Mouse (Mus musculus) myocyte (in vitro differentiated cells): ENCODE measurements around the gene Olfr370. TPM values are rescaled to one million over a fixed set of nuclear protein-coding genes. Genes with fewer than 3 reads are reported as not detected.
A peak's percentile ranks its signal among the peaks of the same experiment; 100 is the strongest.

ENCODE experiments used
- H3K27me3 ChIP-seq: one replicate; pipeline ENCODE4 v1.6.1; 2011; ENCODE audit not compliant: control insufficient read depth, insufficient read depth, insufficient read length
- H3K36me3 ChIP-seq: one replicate; pipeline ENCODE4 v1.6.1; 2011; ENCODE audit not compliant: control insufficient read depth, insufficient read depth
- H3K4me2 ChIP-seq: one replicate; pipeline ENCODE4 v1.6.1; 2011; ENCODE audit warnings: low read depth, control low read depth
- H3K4me3 ChIP-seq: one replicate; pipeline ENCODE4 v1.5.1; 2011; ENCODE audit warnings: mild to moderate bottlenecking, control low read depth, moderate library complexity
- H3K79me2 ChIP-seq: one replicate; pipeline ENCODE4 v1.6.1; 2011; ENCODE audit not compliant: control insufficient read depth, insufficient read depth
- H3ac ChIP-seq: one replicate; pipeline ENCODE4 v1.6.1; 2011; ENCODE audit not compliant: control insufficient read depth, insufficient read length
- CEBPB ChIP-seq: IDR thresholded peaks from 2 replicates; pipeline ENCODE4 v1.6.1; 2011; ENCODE audit warnings: mild to moderate bottlenecking, moderate library complexity; ENCODE audit not compliant: poor library complexity, insufficient read depth, severe bottlenecking
- E2F4 ChIP-seq: IDR thresholded peaks from one replicate; pipeline ENCODE4 v1.6.1; 2011; ENCODE audit warnings: mild to moderate bottlenecking, control low read depth, moderate library complexity; ENCODE audit not compliant: insufficient read depth
- MAX ChIP-seq: IDR thresholded peaks from one replicate; pipeline ENCODE4 v1.6.1; 2011; ENCODE audit warnings: low read depth, mild to moderate bottlenecking, control low read depth
- MYOD1 ChIP-seq, 3 experiments: IDR thresholded peaks; one replicate each; pipeline ENCODE4 v1.6.1; 2011; ENCODE audit warnings: control low read depth in 2 of 3, low read depth in 2 of 3, mild to moderate bottlenecking in 2 of 3, moderate library complexity in 1 of 3; ENCODE audit not compliant: insufficient read length in 2 of 3, control insufficient read depth in 1 of 3
- MYOG ChIP-seq, 3 experiments: IDR thresholded peaks; one replicate each; pipeline ENCODE4 v1.6.1; 2011; ENCODE audit warnings: control low read depth in 2 of 3, low read depth in 2 of 3, mild to moderate bottlenecking in 2 of 3; ENCODE audit not compliant: insufficient read length in 2 of 3, control insufficient read depth in 1 of 3, insufficient read depth in 1 of 3
- POLR2A ChIP-seq: IDR thresholded peaks from one replicate; pipeline ENCODE4 v1.6.1; 2011; ENCODE audit warnings: low read depth, mild to moderate bottlenecking, control low read depth, moderate library complexity; ENCODE audit not compliant: insufficient read length
- POLR2AphosphoS2 ChIP-seq: IDR thresholded peaks from one replicate; pipeline ENCODE4 v1.6.1; 2011; ENCODE audit warnings: low read depth, control low read depth; ENCODE audit not compliant: insufficient read length
- REST ChIP-seq: IDR thresholded peaks from one replicate; pipeline ENCODE4 v1.6.1; 2011; ENCODE audit warnings: mild to moderate bottlenecking, control low read depth, moderate library complexity; ENCODE audit not compliant: insufficient read depth, insufficient read length
- SRF ChIP-seq: IDR thresholded peaks from one replicate; pipeline ENCODE4 v1.6.1; 2011; ENCODE audit warnings: low read depth; ENCODE audit not compliant: control insufficient read depth, insufficient read length
- TCF12 ChIP-seq: IDR thresholded peaks from one replicate; pipeline ENCODE4 v1.6.1; 2011; ENCODE audit warnings: mild to moderate bottlenecking, control low read depth; ENCODE audit not compliant: poor library complexity, insufficient read depth, severe bottlenecking
- TCF3 ChIP-seq: IDR thresholded peaks from one replicate; pipeline ENCODE4 v1.6.1; 2011; ENCODE audit warnings: low read depth, control low read depth; ENCODE audit not compliant: insufficient read length
- USF1 ChIP-seq: IDR thresholded peaks from one replicate; pipeline ENCODE4 v1.6.1; 2011; ENCODE audit warnings: low read depth, mild to moderate bottlenecking, control low read depth, moderate library complexity
- polyA plus RNA-seq: library from polyadenylated mRNA; unstranded; fragments of >200 nt; fragmentation: generic; extraction: Trizol; gene quantifications from one replicate; pipeline ENCODE4 v1.2.1, GENCODE M21; 2012; ENCODE audit warnings: missing spikeins

Gene Olfr370
- polyA plus RNA-seq, 1 experiment, result not detected

DNA sequence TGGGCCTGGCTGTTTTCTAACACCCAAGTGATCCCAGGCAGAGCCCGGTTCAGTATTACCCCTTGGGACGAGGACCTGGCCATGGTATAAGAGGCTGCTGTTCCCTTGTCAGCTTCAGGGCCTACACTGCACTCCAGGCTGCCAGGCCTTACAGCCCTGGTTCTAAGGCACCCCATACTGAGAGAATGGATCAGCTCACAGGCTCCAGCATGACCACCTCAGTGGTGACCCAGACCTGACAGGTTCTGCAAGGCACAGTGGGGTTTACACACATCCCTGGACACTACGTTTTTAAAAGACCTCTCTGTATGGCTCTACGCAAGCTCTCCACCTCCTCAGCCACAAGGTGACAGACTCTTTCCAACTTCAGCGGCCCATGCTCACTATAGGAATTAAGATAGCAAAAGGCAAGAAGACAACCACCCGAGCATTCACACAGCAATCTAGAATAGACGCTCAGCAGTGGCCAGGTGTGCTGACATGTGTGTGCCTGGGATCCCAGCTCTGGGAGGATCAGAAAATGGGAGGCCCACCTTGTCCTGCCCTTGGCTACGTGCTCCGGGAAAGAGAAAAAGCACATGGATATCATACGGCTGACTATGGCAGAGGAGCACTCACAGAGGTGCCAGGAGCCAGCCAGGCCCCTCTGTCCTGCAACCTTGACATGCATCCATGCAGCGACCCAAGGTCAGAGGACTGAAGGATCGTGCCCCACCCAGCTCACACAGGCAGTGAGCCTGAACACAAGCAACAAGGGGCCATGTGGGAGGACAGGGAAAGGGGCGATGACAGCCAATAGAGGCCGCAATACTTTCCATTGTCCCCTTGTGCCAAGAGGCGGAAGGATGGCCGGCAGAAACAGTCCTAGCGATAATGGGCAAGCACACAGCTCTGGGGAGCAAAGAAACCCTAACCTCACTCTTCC, 42.8 kb downstream of the Olfr370 start:
- H3K36me3 ChIP-seq, result no peaks in the 10 kb centered on the region
- H3ac ChIP-seq, result no peak overlapping the region
- peaks cover 53% of the 10 kb centered on the region for H3K79me2 ChIP-seq
- no peaks in the 10 kb centered on the region for H3K27me3 ChIP-seq
- no peak overlapping the region for H3K4me2 ChIP-seq
- H3K4me3 ChIP-seq, result no peak overlapping the region
- no peak for TF ChIP-seq CEBPB
- no peak for TF ChIP-seq TCF12
- TF ChIP-seq MYOD1 (IDR thresholded peaks at IDR 0.05; ENCODE audit: control insufficient read depth in 1 of 3, insufficient read length in 2 of 3, low read depth in 2 of 3), result no peak
- no peak for TF ChIP-seq TCF3
- TF ChIP-seq MYOG (IDR thresholded peaks at IDR 0.05; ENCODE audit: control insufficient read depth in 1 of 3, insufficient read depth in 1 of 3, insufficient read length in 2 of 3, low read depth in 2 of 3), result no peak
- no peak for TF ChIP-seq USF1

DNA sequence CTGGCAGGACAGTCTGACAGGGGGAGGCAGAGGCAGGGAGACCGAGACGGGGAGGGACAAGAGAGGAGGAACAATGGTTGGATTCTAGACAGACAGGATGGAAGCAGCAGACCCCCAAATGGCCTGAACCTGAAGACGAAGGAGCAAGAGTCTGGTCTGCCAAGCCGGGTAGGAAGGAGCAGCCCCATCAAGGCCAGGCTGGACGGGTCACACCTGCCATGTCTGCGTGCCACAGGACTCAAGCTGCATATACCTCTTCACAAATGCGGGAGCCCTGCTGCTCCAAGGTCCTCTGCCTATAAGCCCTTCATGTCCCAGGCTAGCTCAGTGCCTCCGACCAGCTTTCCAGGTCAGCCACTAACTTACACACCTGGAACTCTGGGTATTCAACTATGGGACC, 44.1 kb downstream of the Olfr370 start:
- no peak overlapping the region for H3ac ChIP-seq
- no peak overlapping the region for H3K4me2 ChIP-seq
- no peaks in the 10 kb centered on the region for H3K27me3 ChIP-seq
- no peak overlapping the region for H3K4me3 ChIP-seq
- no peaks in the 10 kb centered on the region for H3K36me3 ChIP-seq
- peaks cover 59% of the 10 kb centered on the region for H3K79me2 ChIP-seq
- TF ChIP-seq E2F4, result no peak
- no peak for TF ChIP-seq MAX

DNA sequence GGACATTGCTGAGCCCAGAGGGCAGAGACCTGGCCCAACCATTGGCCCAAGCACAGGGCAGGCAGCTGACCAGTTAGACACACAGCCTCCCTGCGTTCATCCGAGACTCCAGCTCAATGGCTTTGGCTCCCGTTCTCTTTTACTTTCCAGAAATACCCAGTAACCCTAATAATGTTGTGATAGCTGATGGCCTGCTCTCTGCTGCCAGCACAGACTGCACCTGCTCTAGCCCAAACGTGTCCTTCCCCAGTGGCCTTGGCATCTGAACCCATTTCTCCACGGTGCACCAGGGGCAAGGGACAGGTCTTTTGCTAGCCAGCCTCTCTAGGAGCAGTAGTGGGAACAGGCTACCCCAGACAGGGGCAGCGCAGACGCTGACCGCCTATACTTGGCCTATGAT, 45.2 kb downstream of the Olfr370 start:
- H3K36me3 ChIP-seq, result no peaks in the 10 kb centered on the region
- H3K27me3 ChIP-seq, result no peaks in the 10 kb centered on the region
- peak in 2 of 3 experiments; percentile 2 to 45 for TF ChIP-seq MYOG (IDR thresholded peaks at IDR 0.05; ENCODE audit: control insufficient read depth in 1 of 3, insufficient read depth in 1 of 3, insufficient read length in 2 of 3, low read depth in 2 of 3)
- no peak for TF ChIP-seq CEBPB
- peak; percentile 12 to 53 (median 13) for TF ChIP-seq MYOD1 (IDR thresholded peaks at IDR 0.05; ENCODE audit: control insufficient read depth in 1 of 3, insufficient read length in 2 of 3, low read depth in 2 of 3)
- H3K79me2 ChIP-seq, result peaks cover 59% of the 10 kb centered on the region
- H3K4me3 ChIP-seq, result no peak overlapping the region
- H3K4me2 ChIP-seq, result no peak overlapping the region
- no peak overlapping the region for H3ac ChIP-seq

DNA sequence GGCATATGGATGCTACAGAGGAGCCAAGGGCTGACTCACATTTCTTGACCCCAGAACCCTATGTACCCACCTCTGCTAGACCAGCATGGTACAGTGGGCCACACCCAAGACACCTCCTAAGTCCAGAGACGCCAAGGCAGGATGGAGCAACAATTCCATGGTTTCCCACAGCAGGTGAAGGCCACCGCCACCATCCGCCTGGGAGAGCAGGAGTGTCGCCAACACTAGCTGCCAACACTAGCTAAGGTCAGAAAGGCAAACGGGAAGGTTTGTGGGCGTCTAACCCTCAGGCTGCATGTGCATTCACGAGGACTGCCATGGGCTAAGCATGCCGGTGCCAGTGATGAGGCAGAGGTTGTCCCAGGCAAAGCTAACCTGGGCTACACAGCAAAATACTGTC, 46.6 kb downstream of the Olfr370 start:
- Histone ChIP-seq H3K4me2 (no peak overlapping the region), H3K27me3 (no peaks in the 10 kb centered on the region), H3K79me2 (peaks cover 60% of the 10 kb centered on the region), H3ac (no peak overlapping the region), H3K36me3 (no peaks in the 10 kb centered on the region), H3K4me3 (no peak overlapping the region)
- no peak for TF ChIP-seq TCF12

DNA sequence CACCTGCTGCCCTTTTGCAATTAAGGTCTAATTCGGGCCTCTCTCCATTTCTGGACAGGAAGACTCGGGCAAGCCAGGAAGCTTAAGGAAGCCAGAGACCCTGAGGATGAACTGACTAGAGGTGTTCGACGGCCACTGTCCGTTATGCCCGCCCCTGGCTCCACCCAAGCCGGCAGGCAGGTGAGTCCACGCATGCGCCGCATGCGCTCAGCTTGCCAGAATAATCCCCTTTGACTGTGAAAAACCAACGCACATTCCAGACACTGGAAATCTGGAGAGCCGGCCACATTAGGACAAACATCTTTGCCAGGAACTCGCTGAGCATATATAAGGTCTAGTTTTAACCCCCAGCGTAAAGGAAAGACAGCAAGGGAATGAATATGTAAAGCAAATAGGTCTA, 47.7 kb downstream of the Olfr370 start:
- no peaks in the 10 kb centered on the region for H3K36me3 ChIP-seq
- H3K4me3 ChIP-seq, result no peak overlapping the region
- no peak overlapping the region for H3ac ChIP-seq
- H3K27me3 ChIP-seq, result no peaks in the 10 kb centered on the region
- no peak for TF ChIP-seq POLR2A
- no peak for TF ChIP-seq MYOD1 (IDR thresholded peaks at IDR 0.05; ENCODE audit: control insufficient read depth in 1 of 3, insufficient read length in 2 of 3, low read depth in 2 of 3)
- no peak for TF ChIP-seq REST
- no peak for TF ChIP-seq USF1
- TF ChIP-seq CEBPB, result no peak
- no peak for TF ChIP-seq TCF3
- no peak for TF ChIP-seq TCF12
- TF ChIP-seq POLR2AphosphoS2, result no peak
- TF ChIP-seq E2F4, result no peak
- no peak for TF ChIP-seq MAX
- TF ChIP-seq SRF, result no peak
- no peak overlapping the region for H3K4me2 ChIP-seq
- H3K79me2 ChIP-seq, result peaks cover 63% of the 10 kb centered on the region

DNA sequence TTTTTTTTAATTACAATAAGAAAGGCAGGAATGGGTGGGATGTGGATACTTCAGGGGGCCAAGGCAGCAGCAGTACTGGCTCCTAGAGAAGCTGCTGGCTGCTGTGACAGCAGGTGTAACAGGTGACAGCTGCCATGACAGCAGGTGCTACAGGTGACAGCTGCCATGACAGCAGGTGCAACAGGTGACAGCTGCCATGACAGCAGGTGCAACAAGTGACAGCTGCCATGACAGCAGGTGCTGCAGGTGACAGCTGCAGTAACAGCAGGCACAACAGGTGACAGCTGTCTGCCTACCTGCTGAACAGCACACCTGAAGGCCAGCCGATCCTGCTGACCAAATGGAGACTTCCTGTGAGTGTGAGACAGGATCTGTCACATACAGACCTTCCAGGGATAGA, 49.2 kb downstream of the Olfr370 start:
- Histone ChIP-seq H3K4me2 (no peak overlapping the region), H3K27me3 (no peaks in the 10 kb centered on the region), H3K79me2 (peaks cover 76% of the 10 kb centered on the region), H3ac (no peak overlapping the region), H3K36me3 (no peaks in the 10 kb centered on the region), H3K4me3 (no peak overlapping the region)
- TF ChIP-seq TCF3, result peak; percentile 99
- no peak for TF ChIP-seq CEBPB
- TF ChIP-seq POLR2AphosphoS2, result peak; percentile 78
- no peak for TF ChIP-seq MAX
- TF ChIP-seq MYOD1 (IDR thresholded peaks at IDR 0.05; ENCODE audit: control insufficient read depth in 1 of 3, insufficient read length in 2 of 3, low read depth in 2 of 3), result peak in 2 of 3 experiments; percentile 92 to 96
- TF ChIP-seq REST, result no peak
- no peak for TF ChIP-seq SRF
- no peak for TF ChIP-seq E2F4
- peak; percentile 32 for TF ChIP-seq POLR2A
- TF ChIP-seq TCF12, result no peak
- TF ChIP-seq USF1, result no peak
- TF ChIP-seq MYOG (IDR thresholded peaks at IDR 0.05; ENCODE audit: control insufficient read depth in 1 of 3, insufficient read depth in 1 of 3, insufficient read length in 2 of 3, low read depth in 2 of 3), result peak; percentile 29 to 98 (median 94)
